Mouse (Mus musculus) forebrain, embryonic 12.5 days (tissue): ENCODE measurements around the gene Fcgr2b. TPM values are rescaled to one million over a fixed set of nuclear protein-coding genes. Genes with fewer than 3 reads are reported as not detected.

Source experiments
- ATAC-seq: fragments of 200-750 bp; cut with Nextera tagmentation; 2 replicates; pipeline ENCODE4 v1.8.0; 2017; ENCODE audit warnings: moderate TSS enrichment; ENCODE audit not compliant: low FRiP score
- H3K27ac ChIP-seq: fragments of 300-500 bp; sonication (generic); 2 replicates; pipeline ENCODE4 v1.5.1; 2016; ENCODE audit warnings: mild to moderate bottlenecking
- H3K27me3 ChIP-seq: fragments of 300-500 bp; sonication (generic); 2 replicates; pipeline ENCODE4 v1.6.1; 2016; ENCODE audit warnings: mild to moderate bottlenecking
- H3K36me3 ChIP-seq: fragments of 300-500 bp; sonication (generic); replicated peaks from 2 replicates; pipeline ENCODE4 v1.6.1; 2016; ENCODE audit warnings: mild to moderate bottlenecking
- H3K4me1 ChIP-seq: fragments of 300-500 bp; sonication (generic); 2 replicates; pipeline ENCODE4 v1.6.1; 2016
- H3K4me2 ChIP-seq: fragments of 300-500 bp; sonication (generic); 2 replicates; pipeline ENCODE4 v1.6.1; 2016; ENCODE audit warnings: mild to moderate bottlenecking, moderate library complexity
- H3K4me3 ChIP-seq: fragments of 300-500 bp; sonication (generic); replicated peaks from 2 replicates; pipeline ENCODE4 v1.5.1; 2016; ENCODE audit warnings: mild to moderate bottlenecking
- H3K9ac ChIP-seq: fragments of 300-500 bp; sonication (generic); 2 replicates; pipeline ENCODE4 v1.6.1; 2016; ENCODE audit warnings: mild to moderate bottlenecking
- H3K9me3 ChIP-seq: fragments of 300-500 bp; sonication (generic); 2 replicates; pipeline ENCODE4 v1.6.1; 2016
- WGBS: fragments of 180-500 bp; shearing (Covaris S2); methylation state at CpG from one replicate; pipeline ENCODE4 v1.1.7; 2016; 5-methylcytosine and 5-hydroxymethylcytosine counted together
- polyA plus RNA-seq: library from polyadenylated mRNA; unstranded; fragments of >200 nt; fragmentation: Nextera tagmentation; extraction: Ambion mirVana; gene quantifications from 2 replicates; pipeline ENCODE4 v1.2.1, GENCODE M21; 2016

Gene Fcgr2b
- polyA plus RNA-seq, 1 experiment from 2014 or later, result 0.24 TPM

DNA sequence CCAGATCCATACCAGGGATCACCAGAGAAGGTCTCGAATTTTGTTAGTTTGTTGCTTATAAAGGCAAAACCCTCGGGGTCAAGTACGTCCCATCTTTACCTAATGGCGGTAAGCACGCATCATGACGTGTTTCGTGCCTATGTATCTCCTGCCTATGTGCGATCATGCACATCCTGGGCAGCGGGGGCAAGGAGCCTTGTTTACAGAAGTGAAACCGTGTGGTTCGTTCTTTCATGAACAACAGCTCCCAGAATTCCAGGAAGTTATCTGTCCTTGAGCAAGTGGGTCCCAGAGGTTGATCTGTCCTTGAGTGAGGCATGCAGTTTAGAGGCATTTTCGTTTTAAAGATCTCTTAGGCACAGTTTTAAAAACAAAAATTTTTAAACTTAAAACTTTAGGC lies 37.1 kb downstream of the Fcgr2b start:
- WGBS, result 92% methylated on average over 12 of the region's 12 CpGs
- ATAC-seq, result no peak
- no peak overlapping the region for H3K27ac ChIP-seq
- H3K9ac ChIP-seq, result no peak overlapping the region
- H3K36me3 ChIP-seq, result no peaks in the 10 kb centered on the region
- no peaks in the 10 kb centered on the region for H3K4me1 ChIP-seq
- H3K4me2 ChIP-seq, result no peak overlapping the region
- peaks cover 10% of the 10 kb centered on the region; the same call in 1 of the 2 replicates for H3K9me3 ChIP-seq
- no peak overlapping the region for H3K4me3 ChIP-seq
- no peaks in the 10 kb centered on the region for H3K27me3 ChIP-seq

DNA sequence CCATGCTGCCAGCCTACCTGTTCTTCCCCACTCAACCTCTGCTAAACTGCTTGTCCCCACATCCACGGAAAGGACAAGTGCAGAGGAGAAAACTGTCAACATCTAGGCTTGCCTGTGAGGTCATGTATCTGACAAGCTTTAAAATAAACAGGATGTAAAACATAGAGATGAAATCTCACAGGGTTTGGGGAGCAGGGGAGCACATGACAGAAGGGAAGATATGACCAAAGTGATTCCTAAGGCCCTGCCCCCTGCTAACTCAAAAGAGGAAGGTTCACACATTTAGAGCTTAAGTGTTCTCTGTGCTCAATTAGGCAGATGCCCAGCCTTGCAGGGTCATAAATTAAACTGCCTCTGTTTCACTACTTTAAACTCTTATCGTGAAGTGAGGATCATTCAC lies 42.0 kb downstream of the Fcgr2b start:
- Histone ChIP-seq H3K4me1 (no peaks in the 10 kb centered on the region), H3K9me3 (no peaks in the 10 kb centered on the region), H3K27ac (no peak overlapping the region), H3K4me2 (no peak overlapping the region), H3K27me3 (no peaks in the 10 kb centered on the region), H3K9ac (no peak overlapping the region), H3K4me3 (no peak overlapping the region), H3K36me3 (no peaks in the 10 kb centered on the region)
- ATAC-seq, result no peak
- WGBS, result 84% methylated on average over 2 of the region's 2 CpGs

DNA sequence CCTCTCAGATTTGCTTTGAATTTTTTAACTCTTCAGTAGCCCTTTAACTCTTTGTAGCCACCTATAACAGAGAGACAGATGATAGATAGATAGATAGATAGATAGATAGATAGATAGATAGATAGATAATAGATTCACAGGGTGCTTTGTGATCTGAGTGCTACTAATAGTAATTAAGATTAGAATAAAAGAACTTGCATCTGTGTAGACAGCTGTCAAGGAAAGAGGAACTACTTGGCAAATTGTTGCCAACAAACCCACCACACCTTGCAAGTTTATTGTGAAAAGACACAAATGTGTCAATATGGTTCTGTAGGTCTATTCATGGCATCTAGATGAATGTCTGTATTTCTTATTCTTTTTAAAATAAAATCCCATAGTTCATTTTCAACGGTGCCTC lies 42.4 kb downstream of the Fcgr2b start:
- H3K4me3 ChIP-seq, result no peak overlapping the region
- no peak for ATAC-seq
- H3K4me2 ChIP-seq, result no peak overlapping the region
- no peaks in the 10 kb centered on the region for H3K36me3 ChIP-seq
- no peaks in the 10 kb centered on the region for H3K4me1 ChIP-seq
- H3K27ac ChIP-seq, result no peak overlapping the region
- H3K27me3 ChIP-seq, result no peaks in the 10 kb centered on the region
- no peak overlapping the region for H3K9ac ChIP-seq
- 85% methylated on average over 1 of the region's 1 CpGs for WGBS
- no peaks in the 10 kb centered on the region for H3K9me3 ChIP-seq

DNA sequence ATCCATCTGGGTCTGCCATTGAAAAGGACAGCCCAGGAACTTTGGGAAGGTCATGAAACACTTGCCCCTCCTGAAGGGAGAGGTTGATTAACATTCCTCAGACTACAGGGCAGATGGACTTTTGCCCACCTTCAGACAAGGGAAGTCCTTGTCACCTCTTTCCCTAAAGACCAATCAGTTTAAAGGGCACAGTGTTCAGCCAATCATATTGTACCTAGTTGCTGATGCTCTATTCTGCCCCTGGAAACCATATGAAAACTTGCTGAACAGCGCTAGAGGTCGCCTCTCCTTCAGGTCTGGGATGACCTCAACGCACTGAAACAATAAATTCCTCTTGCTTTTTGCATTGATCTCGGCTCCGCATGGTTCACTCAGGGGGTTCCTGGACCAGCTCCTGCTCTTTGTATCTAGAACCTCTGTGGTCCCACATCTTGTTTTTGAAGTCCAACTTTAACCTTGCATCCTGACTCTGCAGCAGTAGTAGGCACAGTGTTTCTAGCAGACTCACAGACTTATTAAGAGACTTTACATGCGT lies 42.9 kb downstream of the Fcgr2b start:
- 81% methylated on average over 6 of the region's 6 CpGs for WGBS

DNA sequence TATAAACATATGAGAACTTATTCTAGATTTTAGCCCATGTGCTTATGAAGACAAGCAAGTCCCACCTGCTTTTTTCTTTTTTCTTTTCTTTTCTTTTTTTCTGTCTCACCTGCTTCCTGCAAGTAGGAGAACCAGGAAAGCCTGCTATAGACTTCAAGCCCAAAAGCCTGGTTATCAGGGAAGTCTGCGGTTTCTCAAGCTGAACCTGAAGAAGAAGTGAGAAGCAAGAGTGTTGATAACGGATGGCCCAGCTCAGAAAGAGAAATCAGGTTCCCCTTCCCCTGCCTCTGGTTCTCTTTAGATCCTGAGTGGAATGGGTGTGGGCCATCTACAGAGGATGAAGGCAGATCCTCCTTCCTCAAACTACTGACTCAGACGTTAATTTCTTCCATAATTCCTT lies 44.3 kb downstream of the Fcgr2b start:
- H3K4me2 ChIP-seq, result no peak overlapping the region
- H3K27me3 ChIP-seq, result no peaks in the 10 kb centered on the region
- ATAC-seq, result no peak
- no peaks in the 10 kb centered on the region for H3K4me1 ChIP-seq
- no peak overlapping the region for H3K4me3 ChIP-seq
- no peak overlapping the region for H3K27ac ChIP-seq
- H3K9ac ChIP-seq, result no peak overlapping the region
- no peaks in the 10 kb centered on the region for H3K9me3 ChIP-seq
- WGBS, result 86% methylated on average over 3 of the region's 3 CpGs
- no peaks in the 10 kb centered on the region for H3K36me3 ChIP-seq

More for the DNA sequence above, 42.9 kb downstream of the Fcgr2b start:
- Histone ChIP-seq H3K27ac (no peak overlapping the region), H3K4me1 (no peaks in the 10 kb centered on the region), H3K9ac (no peak overlapping the region), H3K4me2 (no peak overlapping the region), H3K4me3 (no peak overlapping the region), H3K36me3 (no peaks in the 10 kb centered on the region), H3K9me3 (no peaks in the 10 kb centered on the region), H3K27me3 (no peaks in the 10 kb centered on the region)
- no peak for ATAC-seq

DNA sequence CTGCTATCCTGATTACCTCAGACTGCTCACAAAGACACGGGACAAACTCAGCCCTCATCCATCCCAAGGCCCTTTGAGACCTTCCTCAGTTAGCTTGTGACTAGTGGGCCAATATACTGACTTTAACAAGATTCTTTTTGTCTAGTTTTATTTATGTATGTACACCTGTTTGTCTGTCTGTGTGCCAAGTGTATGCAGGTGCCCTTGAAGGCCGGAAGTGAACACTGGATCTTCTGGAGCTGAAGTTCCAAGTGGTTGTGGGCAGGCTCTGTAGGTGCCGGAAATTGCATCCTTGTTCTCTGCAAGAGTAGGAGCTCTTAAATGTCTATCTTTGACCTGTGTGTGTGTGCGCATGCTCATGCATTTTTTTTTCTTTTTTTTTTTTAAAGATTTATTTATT lies 47.1 kb downstream of the Fcgr2b start:
- no peak for ATAC-seq
- Histone ChIP-seq H3K36me3 (no peaks in the 10 kb centered on the region), H3K4me2 (no peak overlapping the region), H3K27me3 (no peaks in the 10 kb centered on the region), H3K4me3 (no peak overlapping the region), H3K9me3 (no peaks in the 10 kb centered on the region), H3K27ac (no peak overlapping the region), H3K9ac (no peak overlapping the region), H3K4me1 (no peaks in the 10 kb centered on the region)
- 87% methylated on average over 4 of the region's 4 CpGs for WGBS

DNA sequence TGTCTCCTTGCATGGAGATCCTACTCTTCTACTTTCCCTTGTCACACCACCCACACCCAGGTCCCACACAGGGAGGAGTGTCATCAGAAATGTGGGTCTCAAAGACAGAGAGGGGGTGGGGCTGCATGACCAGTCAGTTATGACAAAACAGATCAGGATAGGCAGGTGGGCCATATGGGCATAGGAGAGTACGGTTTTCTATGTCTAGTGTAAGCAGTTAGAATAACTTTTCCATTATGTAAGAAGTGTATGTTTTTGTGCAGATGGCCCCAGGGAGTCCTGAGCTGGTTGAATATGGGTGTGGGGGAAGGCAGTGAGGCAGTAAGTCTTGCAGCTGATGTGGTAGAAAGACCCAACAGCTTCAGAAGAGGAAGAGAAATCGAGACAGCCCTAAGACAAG lies 47.9 kb downstream of the Fcgr2b start:
- Histone ChIP-seq H3K4me3 (no peak overlapping the region), H3K27ac (no peak overlapping the region), H3K9me3 (no peaks in the 10 kb centered on the region), H3K36me3 (no peaks in the 10 kb centered on the region), H3K4me2 (no peak overlapping the region), H3K9ac (no peak overlapping the region), H3K27me3 (no peaks in the 10 kb centered on the region), H3K4me1 (no peaks in the 10 kb centered on the region)
- WGBS, result 82% methylated on average over 2 of the region's 2 CpGs
- ATAC-seq, result no peak

DNA sequence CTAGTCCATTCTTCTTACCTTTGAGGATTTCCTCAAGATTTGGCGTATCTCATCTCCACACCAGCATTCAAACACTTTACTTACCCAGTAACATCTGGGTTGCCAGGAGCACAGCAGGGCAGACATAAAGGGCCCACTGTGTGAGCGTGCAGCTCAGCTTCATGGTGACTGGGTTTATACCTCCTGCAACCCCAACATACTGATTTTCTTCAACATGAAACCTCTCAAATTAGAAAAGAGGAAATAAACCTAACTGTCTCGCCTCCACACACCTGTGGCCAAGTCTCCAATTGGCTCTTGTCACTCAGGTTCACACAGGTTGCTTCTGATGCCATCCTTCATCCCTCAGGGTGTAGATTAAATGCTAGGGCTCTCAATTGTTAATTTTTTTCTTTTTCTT lies 49.0 kb downstream of the Fcgr2b start, which contains the start of gene Fcrla:
Fcrla (minus strand) TSS at position 206 of the 400 bp plus-strand sequence.
- WGBS, result 85% methylated on average over 3 of the region's 3 CpGs
- no peaks in the 10 kb centered on the region for H3K27me3 ChIP-seq
- H3K36me3 ChIP-seq, result no peaks in the 10 kb centered on the region
- no peak within 1 kb of the TSS for H3K4me2 ChIP-seq
- no peaks in the 10 kb centered on the region for H3K9me3 ChIP-seq
- no peak within 1 kb of the TSS for H3K4me3 ChIP-seq
- no peak within 1 kb of the TSS for H3K9ac ChIP-seq
- no peaks in the 10 kb centered on the region for H3K4me1 ChIP-seq
- no peak for ATAC-seq
- no peak within 1 kb of the TSS for H3K27ac ChIP-seq

DNA sequence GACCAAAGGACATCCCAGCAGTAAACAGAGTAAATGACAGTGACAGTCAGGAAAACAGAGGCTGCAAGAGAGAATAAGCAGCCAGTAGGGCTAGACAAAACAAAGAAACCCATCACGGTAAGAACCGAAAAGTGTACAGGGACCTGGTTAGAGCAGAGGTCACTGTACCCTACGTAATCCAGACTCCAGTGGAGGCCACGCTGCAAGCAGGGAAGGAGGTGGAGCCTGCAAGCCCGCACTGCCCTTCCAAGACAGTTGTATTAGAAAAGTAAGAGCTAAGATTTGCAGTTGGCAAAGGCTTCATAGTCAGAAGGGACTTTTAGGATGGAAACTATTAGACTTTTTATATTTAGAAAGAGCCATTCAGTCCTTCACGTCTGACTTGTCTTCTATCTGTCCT lies 49.4 kb downstream of the Fcgr2b start:
- WGBS, result 61% methylated on average over 6 of the region's 6 CpGs
- Histone ChIP-seq H3K27me3 (no peaks in the 10 kb centered on the region), H3K27ac (no peak overlapping the region)

DNA sequence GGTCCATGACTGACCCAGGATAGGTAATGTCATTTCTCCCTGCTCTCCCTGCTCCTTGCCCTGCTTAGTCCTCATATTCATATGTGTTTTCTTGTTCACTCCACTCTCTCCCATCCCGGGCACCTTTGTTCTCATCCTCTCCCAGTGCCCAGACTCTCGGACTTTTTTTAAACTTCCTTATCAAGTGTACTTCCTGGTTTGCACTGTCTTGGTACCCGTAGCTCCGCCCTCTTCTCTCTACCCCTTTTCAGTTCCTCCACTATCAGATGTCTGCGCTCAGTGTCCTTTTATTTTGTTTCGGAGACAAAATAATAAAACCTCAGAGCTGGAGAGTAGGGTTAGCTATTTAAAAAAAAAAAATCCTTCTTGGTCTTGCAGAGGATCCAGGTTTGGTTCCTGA lies 51.9 kb downstream of the Fcgr2b start:
- H3K9ac ChIP-seq, result no peak overlapping the region
- H3K4me2 ChIP-seq, result no peak overlapping the region
- ATAC-seq, result no peak
- no peak overlapping the region for H3K4me3 ChIP-seq
- no peaks in the 10 kb centered on the region for H3K4me1 ChIP-seq
- H3K36me3 ChIP-seq, result no peaks in the 10 kb centered on the region
- H3K9me3 ChIP-seq, result no peaks in the 10 kb centered on the region
- no peaks in the 10 kb centered on the region for H3K27me3 ChIP-seq
- H3K27ac ChIP-seq, result no peak overlapping the region
- 89% methylated on average over 6 of the region's 6 CpGs for WGBS

More for the DNA sequence above, 49.4 kb downstream of the Fcgr2b start:
- H3K36me3 ChIP-seq, result no peaks in the 10 kb centered on the region
- ATAC-seq, result no peak
- H3K4me3 ChIP-seq, result no peak overlapping the region
- H3K4me1 ChIP-seq, result no peaks in the 10 kb centered on the region
- H3K9ac ChIP-seq, result no peak overlapping the region
- H3K4me2 ChIP-seq, result no peak overlapping the region
- H3K9me3 ChIP-seq, result no peaks in the 10 kb centered on the region

DNA sequence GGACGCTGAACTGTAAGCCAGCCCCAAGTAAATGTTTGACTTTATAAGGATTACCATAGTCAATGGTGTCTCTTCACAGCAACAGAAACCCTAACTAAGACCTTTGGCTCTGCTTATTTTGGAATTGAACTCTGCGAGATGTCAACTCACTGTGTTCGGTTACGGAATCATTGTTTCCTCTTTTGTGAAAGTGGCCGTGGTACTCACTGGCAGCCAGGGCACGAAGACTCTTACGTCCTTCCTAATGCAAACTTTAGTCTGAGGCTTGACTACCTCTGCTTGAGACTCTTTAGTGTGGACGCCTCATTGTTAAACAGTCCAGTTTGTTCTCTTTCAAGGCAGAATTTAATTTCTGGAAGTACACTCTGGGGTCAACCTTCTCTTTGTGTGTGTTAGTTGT lies 57.0 kb downstream of the Fcgr2b start:
- H3K9me3 ChIP-seq, result no peaks in the 10 kb centered on the region
- ATAC-seq, result no peak
- no peak overlapping the region for H3K4me2 ChIP-seq
- no peak overlapping the region for H3K4me3 ChIP-seq
- H3K27me3 ChIP-seq, result no peaks in the 10 kb centered on the region
- no peak overlapping the region for H3K27ac ChIP-seq
- H3K4me1 ChIP-seq, result no peaks in the 10 kb centered on the region
- 91% methylated on average over 8 of the region's 8 CpGs for WGBS
- H3K36me3 ChIP-seq, result no peaks in the 10 kb centered on the region
- H3K9ac ChIP-seq, result no peak overlapping the region

DNA sequence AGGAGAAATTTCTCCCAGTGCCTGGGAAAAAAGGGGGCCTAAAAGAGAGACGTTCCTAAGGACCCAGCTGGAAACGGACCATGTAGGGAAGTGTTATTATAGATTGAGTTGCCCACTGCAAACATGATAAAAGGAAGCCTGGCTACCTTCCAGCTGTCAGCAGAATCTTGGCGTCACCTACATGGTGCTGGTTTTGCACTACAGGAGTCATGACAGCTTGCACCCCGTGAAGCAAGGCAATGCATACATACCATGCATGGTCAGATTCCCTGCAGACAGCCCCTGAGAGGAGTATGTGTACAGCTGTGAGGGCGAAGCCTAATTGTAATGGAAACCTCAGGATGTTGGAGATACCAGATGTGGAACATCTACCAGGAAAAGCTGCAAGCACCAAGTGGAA lies 60.7 kb downstream of the Fcgr2b start:
- H3K4me2 ChIP-seq, result no peak overlapping the region
- 87% methylated on average over 5 of the region's 5 CpGs for WGBS
- no peaks in the 10 kb centered on the region for H3K36me3 ChIP-seq
- no peak overlapping the region for H3K9ac ChIP-seq
- H3K4me3 ChIP-seq, result no peak overlapping the region
- 0 out of 2 replicates have a peak, but pooled peaks cover under 1% of the 10 kb centered on the region for H3K27me3 ChIP-seq
- ATAC-seq, result no peak
- H3K27ac ChIP-seq, result no peak overlapping the region
- H3K4me1 ChIP-seq, result no peaks in the 10 kb centered on the region
- H3K9me3 ChIP-seq, result no peaks in the 10 kb centered on the region

DNA sequence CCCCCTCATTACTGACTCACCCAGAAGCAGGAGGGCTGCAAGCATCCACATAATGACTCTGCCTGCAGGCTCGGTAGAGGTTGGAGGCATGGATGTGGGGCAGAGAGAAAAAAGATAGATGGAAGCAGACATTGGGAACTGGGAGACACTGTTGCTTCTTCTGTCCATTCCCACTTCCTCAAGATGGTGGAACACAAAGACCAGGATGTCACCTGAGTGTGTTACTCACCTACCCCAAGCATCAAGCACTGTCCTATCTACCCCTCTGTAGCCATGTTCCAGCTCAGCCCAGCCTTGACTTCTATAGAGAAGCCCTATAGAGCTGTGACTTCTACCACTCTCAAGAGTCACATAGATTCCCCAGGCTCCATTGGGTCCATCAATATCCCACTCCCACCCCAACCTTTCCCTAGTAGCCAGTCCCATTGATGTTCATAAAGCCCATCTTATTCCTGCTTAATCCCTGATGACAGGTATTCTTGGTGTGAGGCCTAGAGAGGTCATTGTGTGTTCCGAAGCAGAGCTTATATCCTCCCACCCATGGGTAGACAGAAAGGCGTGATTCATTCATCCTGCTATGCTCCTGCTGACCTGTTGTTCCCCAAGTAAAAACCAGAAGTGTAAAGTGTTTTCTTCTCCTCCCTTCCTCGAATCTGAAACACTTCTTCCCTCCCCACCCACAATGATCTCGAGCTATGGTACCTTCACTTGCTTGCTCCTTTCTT lies 63.3 kb downstream of the Fcgr2b start, which contains the start of gene Fcrlb:
Fcrlb (minus strand) TSS at position 51 of the 725 bp plus-strand sequence.
- no peaks in the 10 kb centered on the region for H3K36me3 ChIP-seq
- H3K27me3 ChIP-seq, result peaks cover 27% of the 10 kb centered on the region
- WGBS, result 65% methylated on average over 5 of the region's 5 CpGs
- no peak within 1 kb of the TSS for H3K4me3 ChIP-seq
- H3K27ac ChIP-seq, result no peak within 1 kb of the TSS
- no peak within 1 kb of the TSS for H3K4me2 ChIP-seq
- H3K9me3 ChIP-seq, result no peaks in the 10 kb centered on the region
- ATAC-seq, result no peak
- H3K9ac ChIP-seq, result no peak within 1 kb of the TSS
- peaks cover 6% of the 10 kb centered on the region for H3K4me1 ChIP-seq
